Mouse (Mus musculus): ENCODE measurements around the gene Gpr62. TPM values are rescaled to one million over a fixed set of nuclear protein-coding genes. Genes with fewer than 3 reads are reported as not detected.

Gpr62 gene
- polyA plus RNA-seq, 1 experiment, result 0.19 TPM

DNA sequence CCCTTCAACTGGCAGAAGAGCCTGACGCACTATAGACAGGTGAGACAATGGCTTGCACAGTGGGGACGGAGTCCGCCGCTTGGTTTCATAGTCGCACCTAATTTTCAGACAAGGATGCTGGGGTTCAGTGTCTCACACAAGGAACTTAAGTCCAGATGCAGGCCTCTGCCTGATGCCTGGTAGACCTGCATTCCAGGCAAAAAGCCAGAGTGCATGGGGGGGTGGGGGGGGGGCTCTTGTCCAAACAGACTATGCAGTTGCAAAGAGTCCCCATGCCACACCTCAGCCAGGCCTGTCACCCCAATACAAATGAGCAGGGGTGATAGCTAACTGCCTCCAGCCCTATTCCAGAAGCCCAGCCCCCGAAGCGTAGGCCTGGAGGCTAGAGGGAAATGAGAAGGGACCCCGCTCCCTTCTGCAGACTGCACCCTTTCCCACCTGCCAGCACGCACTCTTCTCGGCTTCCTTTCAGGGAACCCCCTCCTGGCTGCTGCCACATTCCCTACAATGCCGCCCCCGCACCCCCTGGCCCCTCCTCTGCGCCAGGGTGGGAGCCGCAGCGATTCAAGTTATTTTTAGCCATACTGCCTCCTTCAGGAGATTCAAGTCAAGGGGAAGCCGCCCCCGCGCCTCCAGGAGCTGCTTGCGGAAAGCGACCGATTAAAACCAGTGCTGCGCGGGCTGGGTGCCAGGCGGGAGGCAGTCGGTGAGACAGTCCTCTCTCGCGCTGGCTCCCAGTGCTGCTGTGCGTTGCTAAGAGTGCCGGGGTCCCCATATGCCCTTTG lies 47.7 kb downstream of the Gpr62 start:
- Histone ChIP-seq H3K4me3 (replicated peaks; ENCODE audit: extremely low read depth, low read depth, low read length) (peak overlapping the region; percentile 6), H3K4me1 (ENCODE audit: control insufficient read depth, insufficient read depth, low read length) (peaks cover 9% of the 10 kb centered on the region)
- TF ChIP-seq CTCF (IDR thresholded peaks at IDR 0.05; ENCODE audit: insufficient read depth, low read length) (no peak), POLR2A (IDR thresholded peaks at IDR 0.05; ENCODE audit: borderline replicate concordance, extremely low read depth, low read depth, low read length) (no peak)
- peak; percentile 57 for DNase-seq
- 16% methylated on average over 29 of the region's 29 CpGs for WGBS

DNA sequence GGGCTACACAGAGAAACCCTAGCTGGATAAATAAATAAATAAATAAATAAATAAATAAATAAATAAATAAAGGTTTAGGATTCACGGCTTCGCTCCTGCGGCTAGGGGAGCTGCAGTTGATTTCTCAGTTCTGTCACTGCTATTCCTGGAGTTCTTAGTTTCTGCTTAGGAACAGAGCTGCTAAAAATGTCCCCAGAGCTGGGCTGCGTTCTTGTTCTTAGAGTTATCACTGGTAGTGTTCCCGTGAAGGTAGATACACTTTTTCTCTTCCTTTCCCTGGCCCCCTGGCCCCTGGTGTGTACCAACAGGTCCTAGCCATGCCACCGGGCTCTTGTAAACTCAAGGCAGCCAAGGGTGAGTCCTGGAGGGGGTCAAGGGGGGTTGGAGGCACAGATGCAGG lies 48.9 kb downstream of the Gpr62 start:
- Histone ChIP-seq H3K4me3 (replicated peaks; ENCODE audit: extremely low read depth, low read depth, low read length) (no peak overlapping the region), H3K4me1 (ENCODE audit: control insufficient read depth, insufficient read depth, low read length) (peaks cover 9% of the 10 kb centered on the region)
- 93% methylated on average over 6 of the region's 6 CpGs for WGBS
- TF ChIP-seq CTCF (IDR thresholded peaks at IDR 0.05; ENCODE audit: insufficient read depth, low read length), result no peak
- no peak for TF ChIP-seq POLR2A (IDR thresholded peaks at IDR 0.05; ENCODE audit: borderline replicate concordance, extremely low read depth, low read depth, low read length)
- DNase-seq, result no peak

Other genes with a start within 250 kb of the Gpr62 start
- 6.0 and 6.4 TPM in 2 replicates for gene Tlr9, start 243.3 kb downstream of the Gpr62 start, polyA plus RNA-seq (2012; rRNA removed)
- gene Alas1, start 217.3 kb downstream of the Gpr62 start, polyA plus RNA-seq (2012; rRNA removed), result 443 and 458 TPM in 2 replicates
- 5.7 and 7.9 TPM in 2 replicates for gene Poc1a, start 184.9 kb downstream of the Gpr62 start, polyA plus RNA-seq (2012; rRNA removed)
- gene Dusp7, start 97.3 kb downstream of the Gpr62 start, polyA plus RNA-seq (2012; rRNA removed), result 223 and 262 TPM in 2 replicates
- 288 and 319 TPM in 2 replicates for gene Rpl29, start 36.5 kb downstream of the Gpr62 start, polyA plus RNA-seq (2012; rRNA removed)
- gene Acy1, start 27.6 kb downstream of the Gpr62 start, polyA plus RNA-seq (2012; rRNA removed), result 6.5 and 10.0 TPM in 2 replicates
- gene Abhd14b, start 18.5 kb downstream of the Gpr62 start, polyA plus RNA-seq (2012; rRNA removed), result 80.0 and 80.9 TPM in 2 replicates
- gene Abhd14a, start 18.3 kb downstream of the Gpr62 start, polyA plus RNA-seq (2012; rRNA removed), result 27.2 and 34.4 TPM in 2 replicates
- gene Pcbp4, start 12.6 kb downstream of the Gpr62 start, polyA plus RNA-seq (2012; rRNA removed), result 68.5 and 70.7 TPM in 2 replicates
- gene Rrp9, start 10.0 kb upstream of the Gpr62 start, polyA plus RNA-seq (2012; rRNA removed), result 27.4 and 29.2 TPM in 2 replicates
- gene Parp3, start 11.0 kb upstream of the Gpr62 start, polyA plus RNA-seq (2012; rRNA removed), result 65.2 and 74.3 TPM in 2 replicates
- gene Iqcf1, start 34.0 kb upstream of the Gpr62 start, polyA plus RNA-seq (2012; rRNA removed), result 0.30 TPM in 1 of 2 replicates, not detected in the other
- gene Iqcf5, start 48.6 kb upstream of the Gpr62 start, polyA plus RNA-seq (2012; rRNA removed), result 0.27 TPM in 1 of 2 replicates, not detected in the other
- gene Iqcf3, start 95.7 kb upstream of the Gpr62 start, polyA plus RNA-seq (2012; rRNA removed), result not detected in 2 replicates
- not detected in 2 replicates for gene Iqcf4, start 105.1 kb upstream of the Gpr62 start, polyA plus RNA-seq (2012; rRNA removed)
- gene Iqcf6, start 160.6 kb upstream of the Gpr62 start, polyA plus RNA-seq (2012; rRNA removed), result not detected in 2 replicates
- gene Grm2, start 190.1 kb upstream of the Gpr62 start, polyA plus RNA-seq (2012; rRNA removed), result not detected in 2 replicates
- gene Tex264, start 220.0 kb upstream of the Gpr62 start, polyA plus RNA-seq (2012; rRNA removed), result 103 and 108 TPM in 2 replicates

All from lung, adult 2 months (tissue).